In genomic region chr2:158610488-158611325, GRCm38 (mm10) we compare ENCODE assay signal across 9 mouse cellular contexts. TPM values are rescaled to one million over a fixed set of nuclear protein-coding genes. Genes with fewer than 3 reads are reported as not detected.
DNase-seq lines count a peak whose midpoint lies in the region; ATAC-seq and TF ChIP-seq lines count a peak whose summit lies in the region.
"Had no signal": no experiment of that assay in that cellular context is flagged by ENCODE, and none has a peak within 500 bp of the region (broad histone marks: within the 10 kb centered on the region; RNA-seq: fewer than 3 reads in every experiment).

Slc32a1 (plus strand) TSS chr2:158610767.

- intact Hi-C loops in heart, postnatal 10 days (cut with DNase I) = no loop called here
- intact Hi-C loops in left cerebral cortex, adult 2 months (cut with DNase I) = loop anchor here (5.0 kb wide), 1 partner anchor 58 kb away; no protein-coding TSS in a partner anchor

- no peak for ATAC-seq in heart, embryonic 16.5 days (replicated peaks; ENCODE audit: extremely low read depth, insufficient read depth, low FRiP score)
- ATAC-seq in forebrain, embryonic 11.5 days (replicated peaks; ENCODE audit: low FRiP score) = peak; percentile 62
- no peak for ATAC-seq in neural tube, embryonic 11.5 days (ENCODE audit: insufficient read depth, low FRiP score, low TSS enrichment)

- no peak within 1 kb of the TSS for H3K27ac ChIP-seq in heart, embryonic 16.5 days (ENCODE audit: low read length)
- H3K27ac ChIP-seq in forebrain, embryonic 11.5 days (ENCODE audit: low read depth, low read length) = peak within 1 kb of the TSS; percentile 41; the same call in 1 of the 2 replicates
- peak within 1 kb of the TSS; percentile 32 for H3K27ac ChIP-seq in left cerebral cortex, adult 2 months
- peak within 1 kb of the TSS; percentile 58 for H3K27ac ChIP-seq in neural tube, embryonic 11.5 days (ENCODE audit: low read depth, low read length)

- no peaks in the 10 kb centered on the region for H3K36me3 ChIP-seq in heart, embryonic 16.5 days (ENCODE audit: control insufficient read depth, insufficient read depth)
- H3K36me3 ChIP-seq in forebrain, embryonic 11.5 days (ENCODE audit: control insufficient read depth, insufficient read depth, low read length) = no peaks in the 10 kb centered on the region
- no peaks in the 10 kb centered on the region for H3K36me3 ChIP-seq in neural tube, embryonic 11.5 days (ENCODE audit: control insufficient read depth, insufficient read depth, low read length)

- no peaks in the 10 kb centered on the region for H3K9me3 ChIP-seq in heart, embryonic 16.5 days (replicated peaks; ENCODE audit: control insufficient read depth, low read length)
- no peaks in the 10 kb centered on the region for H3K9me3 ChIP-seq in forebrain, embryonic 11.5 days (ENCODE audit: control insufficient read depth, low read length)
- no peaks in the 10 kb centered on the region for H3K9me3 ChIP-seq in neural tube, embryonic 11.5 days (ENCODE audit: control insufficient read depth, low read length)

- no peak for DNase-seq in heart, postnatal 10 days
- DNase-seq in ES-CJ7 (ENCODE audit: low read depth, low spot score) (peak; percentile 50), adipocyte (ENCODE audit: low spot score) (no peak)
- DNase-seq in forebrain, embryonic 11.5 days (ENCODE audit: low spot score) = peak; percentile 66
- DNase-seq in left cerebral cortex, adult 2 months (ENCODE audit: extremely low spot score in 1 of 2, low spot score in 2 of 2) = peak; percentile 32 to 71
- peak; percentile 53 for DNase-seq in neural tube, embryonic 11.5 days (ENCODE audit: low spot score)
- DNase-seq in yolk sac, embryonic 10.5 days (ENCODE audit: low spot score) = no peak

- H3K27me3 ChIP-seq in heart, embryonic 16.5 days (ENCODE audit: control insufficient read depth, insufficient read depth, low read length) = peaks cover 97% of the 10 kb centered on the region
- peaks cover 90% of the 10 kb centered on the region for H3K27me3 ChIP-seq in forebrain, embryonic 11.5 days (ENCODE audit: control insufficient read depth, insufficient read depth, low read length)
- peaks cover 89% of the 10 kb centered on the region for H3K27me3 ChIP-seq in neural tube, embryonic 11.5 days (ENCODE audit: control insufficient read depth, insufficient read depth, low read length)

- 0 out of 2 replicates have a peak, but pooled peaks cover 2% of the 10 kb centered on the region for H3K4me1 ChIP-seq in heart, embryonic 16.5 days (ENCODE audit: control insufficient read depth, insufficient read depth, low read length)
- H3K4me1 ChIP-seq in forebrain, embryonic 11.5 days (replicated peaks; ENCODE audit: control insufficient read depth, insufficient read depth, low read length) = peaks cover 17% of the 10 kb centered on the region
- no peaks in the 10 kb centered on the region for H3K4me1 ChIP-seq in neural tube, embryonic 11.5 days (ENCODE audit: control insufficient read depth, insufficient read depth, low read length)

- no peak for TF ChIP-seq CTCF in left cerebral cortex, adult 2 months (IDR thresholded peaks at IDR 0.05)

- peak within 1 kb of the TSS; percentile 25 for H3K4me2 ChIP-seq in heart, embryonic 16.5 days (ENCODE audit: low read depth, low read length)
- peak within 1 kb of the TSS; percentile 26; the same call in 1 of the 2 replicates for H3K4me2 ChIP-seq in forebrain, embryonic 11.5 days (ENCODE audit: low read depth, low read length, severe bottlenecking)
- peak within 1 kb of the TSS; percentile 17 for H3K4me2 ChIP-seq in neural tube, embryonic 11.5 days (ENCODE audit: low read depth)

- no peak within 1 kb of the TSS for H3K9ac ChIP-seq in heart, embryonic 16.5 days (ENCODE audit: low read length)
- peak within 1 kb of the TSS; percentile 48 for H3K9ac ChIP-seq in forebrain, embryonic 11.5 days (ENCODE audit: low read length)
- H3K9ac ChIP-seq in neural tube, embryonic 11.5 days (ENCODE audit: low read length) = peak within 1 kb of the TSS; percentile 54

- WGBS in heart, embryonic 16.5 days = under 1% methylated on average over 77 of the region's 77 CpGs
- under 1% methylated on average over 62 of the region's 77 CpGs for WGBS in forebrain, embryonic 11.5 days
- WGBS in neural tube, embryonic 11.5 days = under 1% methylated on average over 56 of the region's 77 CpGs

- H3K4me3 ChIP-seq in heart, embryonic 16.5 days (ENCODE audit: low read length) = peak within 1 kb of the TSS; percentile 24
- peak within 1 kb of the TSS; percentile 30 for H3K4me3 ChIP-seq in forebrain, embryonic 11.5 days (ENCODE audit: low read depth, low read length)
- peak within 1 kb of the TSS; percentile 32 for H3K4me3 ChIP-seq in left cerebral cortex, adult 2 months
- peak within 1 kb of the TSS; percentile 31 for H3K4me3 ChIP-seq in neural tube, embryonic 11.5 days (ENCODE audit: low read depth, low read length)

RNA-seq across cellular contexts. Expression of gene Slc32a1, which starts in this region (rescaled TPM):
- not detected in 2 replicates for polyA plus RNA-seq in heart, embryonic 16.5 days (2015; fragmentation: Nextera tagmentation; extraction: Ambion mirVana)
- not detected for total RNA-seq in heart, postnatal 10 days (2021)
- polyA plus RNA-seq in forebrain, embryonic 11.5 days (2014; fragmentation: Nextera tagmentation; extraction: Ambion mirVana) = 1.9 and 2.5 TPM in 2 replicates
- 10 to 100 TPM; 83.5 to 97.2 TPM for total RNA-seq in left cerebral cortex, adult 2 months (2021)
- polyA plus RNA-seq in neural tube, embryonic 11.5 days (2014; fragmentation: Nextera tagmentation; extraction: Ambion mirVana) = 1.6 and 2.4 TPM in 2 replicates
- total RNA-seq: liver, adult 2 months had no signal
- polyA plus RNA-seq: liver, adult 2 months had no signal

Comparison
In these comparisons a context has a peak if more than half of its experiments do, and no peak if none do; other contexts are left out.
1. RNA of gene Slc32a1 (total RNA-seq): 83.5 to 97.2 TPM in left cerebral cortex, adult 2 months; not detected in heart, postnatal 10 days; every median in the first group is over 10 times any median in the second.
2. DNase-seq: peak in ES-CJ7 (single experiment), forebrain, embryonic 11.5 days (single experiment), left cerebral cortex, adult 2 months (2 of 2) and neural tube, embryonic 11.5 days (single experiment); none in heart, postnatal 10 days (0 of 2), yolk sac, embryonic 10.5 days (single experiment) and adipocyte (single experiment).
3. Peak in every context shown above with its lines, with median percentiles within 50 percentile points of each other: H3K4me2 ChIP-seq and H3K4me3 ChIP-seq.